Mouse (Mus musculus): ENCODE measurements at regions not wholly inside any gene's neighbourhood (a gene's known extent, or its start where the extent isn't known, plus 50 kb on each side); places are given as distances from the start of the nearest gene placed in this dataset.

DNA sequence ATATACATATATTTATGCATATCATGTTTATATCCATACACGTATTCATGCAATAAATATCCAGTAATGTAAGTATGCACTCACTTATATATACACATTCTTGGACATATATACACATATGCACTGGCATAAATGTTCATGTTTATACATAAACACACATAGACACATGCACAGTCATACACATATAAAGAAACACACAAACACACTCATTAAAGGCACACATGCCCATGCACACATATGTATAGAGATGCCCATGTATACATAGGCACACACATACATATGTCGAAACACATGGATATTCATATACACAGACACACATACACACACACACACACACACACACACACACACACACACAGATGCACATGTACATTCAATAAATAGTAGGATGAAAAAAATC lies 189.3 kb upstream of the Chl1 start:
- DNase-seq: no peak
- H3K9ac ChIP-seq (ENCODE audit: low read depth, low read length): no peak overlapping the region
- intact Hi-C loops (cut with DNase I): no loop called here
- no peaks in the 10 kb centered on the region for H3K79me2 ChIP-seq (replicated peaks; ENCODE audit: control insufficient read depth, insufficient read depth, low read length)
- WGBS: 86% methylated on average over 2 of the region's 2 CpGs
- no peak overlapping the region for H3K4me3 ChIP-seq
- no peak overlapping the region for H3K27ac ChIP-seq
- no peaks in the 10 kb centered on the region for H3K4me1 ChIP-seq (ENCODE audit: control insufficient read depth, insufficient read depth, low read length)
- no peaks in the 10 kb centered on the region for H3K27me3 ChIP-seq (ENCODE audit: control insufficient read depth, insufficient read depth, low read length)
- TF ChIP-seq POLR2A (IDR thresholded peaks at IDR 0.05; ENCODE audit: insufficient read depth, low read depth, low read length) (no peak), CTCF (IDR thresholded peaks at IDR 0.05) (no peak), EP300 (IDR thresholded peaks at IDR 0.05; ENCODE audit: insufficient read depth, low read depth, low read length) (no peak)
- H3K36me3 ChIP-seq (ENCODE audit: control insufficient read depth, insufficient read depth, low read length): no peaks in the 10 kb centered on the region

DNA sequence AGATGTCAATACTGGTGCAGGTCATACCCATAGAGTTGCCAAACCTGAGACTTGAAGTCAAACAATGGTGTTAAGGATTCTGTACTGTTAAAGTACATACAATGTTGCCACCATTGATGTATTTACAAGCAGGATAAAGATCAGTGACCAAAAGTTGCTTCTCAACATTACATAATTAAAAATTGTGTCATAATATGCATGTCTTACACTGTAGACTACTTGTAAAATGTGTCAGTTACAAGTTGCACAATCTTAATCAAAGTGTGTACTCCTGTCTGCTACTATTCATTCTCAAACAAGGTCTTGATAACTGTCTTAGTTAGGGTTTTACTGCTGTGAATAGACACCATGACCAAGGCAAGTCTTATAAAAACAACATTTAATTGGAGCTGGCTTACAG lies 187.9 kb upstream of the Chl1 start:
- TF ChIP-seq CTCF (IDR thresholded peaks at IDR 0.05) (no peak), EP300 (IDR thresholded peaks at IDR 0.05; ENCODE audit: insufficient read depth, low read depth, low read length) (no peak), POLR2A (IDR thresholded peaks at IDR 0.05; ENCODE audit: insufficient read depth, low read depth, low read length) (no peak)
- no peaks in the 10 kb centered on the region for H3K4me1 ChIP-seq (ENCODE audit: control insufficient read depth, insufficient read depth, low read length)
- H3K9ac ChIP-seq (ENCODE audit: low read depth, low read length): no peak overlapping the region
- no peak for DNase-seq
- no peak overlapping the region for H3K27ac ChIP-seq
- H3K79me2 ChIP-seq (replicated peaks; ENCODE audit: control insufficient read depth, insufficient read depth, low read length): no peaks in the 10 kb centered on the region
- H3K36me3 ChIP-seq (ENCODE audit: control insufficient read depth, insufficient read depth, low read length): no peaks in the 10 kb centered on the region
- intact Hi-C loops (cut with DNase I): no loop called here
- H3K27me3 ChIP-seq (ENCODE audit: control insufficient read depth, insufficient read depth, low read length): no peaks in the 10 kb centered on the region
- no peak overlapping the region for H3K4me3 ChIP-seq

DNA sequence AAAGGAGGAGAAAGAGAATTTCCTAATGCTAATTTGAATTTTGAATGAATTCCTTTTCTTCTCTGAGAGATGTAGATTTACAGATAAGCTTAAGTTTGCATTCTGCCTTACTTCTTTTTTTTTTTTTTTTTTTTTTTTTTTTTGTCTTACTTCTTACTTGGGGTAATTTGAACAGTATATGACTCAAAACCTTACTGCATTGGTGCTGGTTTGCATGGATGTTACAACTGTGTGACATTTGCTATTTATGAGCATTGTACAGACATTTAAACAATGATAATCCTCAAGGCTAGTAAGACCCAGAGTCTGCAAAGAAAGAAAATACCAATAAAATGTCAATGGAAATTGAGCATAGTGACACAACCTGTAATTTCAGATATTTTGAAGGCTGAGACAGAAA lies 174.7 kb upstream of the Chl1 start:
- H3K4me1 ChIP-seq (ENCODE audit: control insufficient read depth, insufficient read depth, low read length): no peaks in the 10 kb centered on the region
- H3K9ac ChIP-seq (ENCODE audit: low read depth, low read length): no peak overlapping the region
- H3K79me2 ChIP-seq (replicated peaks; ENCODE audit: control insufficient read depth, insufficient read depth, low read length): no peaks in the 10 kb centered on the region
- no peaks in the 10 kb centered on the region for H3K36me3 ChIP-seq (ENCODE audit: control insufficient read depth, insufficient read depth, low read length)
- H3K27ac ChIP-seq: no peak overlapping the region
- no peak overlapping the region for H3K4me3 ChIP-seq
- no peaks in the 10 kb centered on the region for H3K27me3 ChIP-seq (ENCODE audit: control insufficient read depth, insufficient read depth, low read length)
- no peak for DNase-seq
- intact Hi-C loops (cut with DNase I): no loop called here
- TF ChIP-seq EP300 (IDR thresholded peaks at IDR 0.05; ENCODE audit: insufficient read depth, low read depth, low read length): no peak
- no peak for TF ChIP-seq POLR2A (IDR thresholded peaks at IDR 0.05; ENCODE audit: insufficient read depth, low read depth, low read length)
- TF ChIP-seq CTCF (IDR thresholded peaks at IDR 0.05): no peak

DNA sequence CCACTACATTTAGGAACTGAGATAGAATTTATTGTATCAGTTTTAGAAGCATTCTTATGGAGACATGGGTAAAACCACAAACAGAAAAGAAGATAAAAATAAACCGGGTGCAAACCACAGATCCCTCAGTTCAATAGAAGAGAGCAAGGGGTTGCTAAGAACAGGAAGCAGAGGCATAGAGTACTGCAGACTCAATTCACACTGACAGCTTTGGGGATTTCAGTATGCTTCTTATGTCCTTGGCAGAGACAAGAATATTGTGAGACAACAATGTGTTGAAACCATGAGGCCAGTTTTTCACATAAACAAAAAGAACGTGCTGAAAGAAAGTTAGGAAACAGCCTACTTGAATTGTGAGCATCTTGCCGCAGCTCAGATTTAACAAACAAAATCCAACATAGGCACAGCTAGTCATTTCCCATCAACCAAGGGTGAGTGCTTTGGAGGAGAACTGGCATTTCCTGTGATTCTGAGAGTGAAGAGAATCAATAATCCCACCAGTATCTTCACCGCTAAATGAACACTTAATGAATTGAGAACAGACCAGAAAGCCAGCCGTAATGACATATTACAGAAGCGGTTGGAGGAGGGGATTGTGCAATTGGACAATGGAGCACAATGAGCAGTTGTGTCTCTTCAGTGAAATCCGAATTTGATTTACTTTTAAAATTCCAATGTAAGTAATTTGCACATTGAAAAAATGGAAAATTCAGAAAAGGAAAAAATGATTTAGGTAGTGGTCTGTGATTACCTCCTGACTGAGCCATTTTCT lies 170.2 kb upstream of the Chl1 start:
- Histone ChIP-seq H3K79me2 (replicated peaks; ENCODE audit: control insufficient read depth, insufficient read depth, low read length) (no peaks in the 10 kb centered on the region), H3K9ac (ENCODE audit: low read depth, low read length) (no peak overlapping the region), H3K4me1 (ENCODE audit: control insufficient read depth, insufficient read depth, low read length) (no peaks in the 10 kb centered on the region), H3K27me3 (ENCODE audit: control insufficient read depth, insufficient read depth, low read length) (no peaks in the 10 kb centered on the region), H3K4me3 (no peak overlapping the region), H3K36me3 (ENCODE audit: control insufficient read depth, insufficient read depth, low read length) (no peaks in the 10 kb centered on the region), H3K27ac (no peak overlapping the region)
- DNase-seq: no peak
- 68% methylated on average over 7 of the region's 7 CpGs for WGBS
- no peak for TF ChIP-seq CTCF (IDR thresholded peaks at IDR 0.05)
- no peak for TF ChIP-seq POLR2A (IDR thresholded peaks at IDR 0.05; ENCODE audit: insufficient read depth, low read depth, low read length)
- no peak for TF ChIP-seq EP300 (IDR thresholded peaks at IDR 0.05; ENCODE audit: insufficient read depth, low read depth, low read length)
- intact Hi-C loops (cut with DNase I): no loop called here

DNA sequence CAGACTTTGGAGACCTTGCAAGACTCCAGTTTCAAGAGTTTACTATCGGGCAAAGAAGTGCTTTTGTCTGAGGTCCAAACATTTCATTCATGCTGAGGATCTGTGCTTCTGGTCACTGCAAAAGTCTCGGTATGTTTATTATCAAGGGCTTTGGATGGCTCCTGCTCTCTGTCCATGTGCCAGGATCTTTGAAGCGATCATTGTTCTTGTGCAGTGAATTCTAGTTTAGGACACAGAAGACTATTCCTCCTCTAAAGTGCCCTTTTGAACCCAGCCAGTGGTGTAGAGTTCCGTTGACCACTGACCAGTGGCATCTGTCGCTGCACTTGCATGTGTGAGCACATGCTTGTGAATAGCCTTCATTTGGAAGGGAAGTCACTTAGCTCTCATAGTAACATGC lies 166.9 kb upstream of the Chl1 start:
- H3K27ac ChIP-seq: no peak overlapping the region
- H3K79me2 ChIP-seq (replicated peaks; ENCODE audit: control insufficient read depth, insufficient read depth, low read length): no peaks in the 10 kb centered on the region
- intact Hi-C loops (cut with DNase I): no loop called here
- TF ChIP-seq CTCF (IDR thresholded peaks at IDR 0.05) (no peak), POLR2A (IDR thresholded peaks at IDR 0.05; ENCODE audit: insufficient read depth, low read depth, low read length) (no peak), EP300 (IDR thresholded peaks at IDR 0.05; ENCODE audit: insufficient read depth, low read depth, low read length) (no peak)
- no peak overlapping the region for H3K4me3 ChIP-seq
- H3K4me1 ChIP-seq (ENCODE audit: control insufficient read depth, insufficient read depth, low read length): no peaks in the 10 kb centered on the region
- no peak overlapping the region for H3K9ac ChIP-seq (ENCODE audit: low read depth, low read length)
- 74% methylated on average over 5 of the region's 5 CpGs for WGBS
- H3K36me3 ChIP-seq (ENCODE audit: control insufficient read depth, insufficient read depth, low read length): no peaks in the 10 kb centered on the region
- no peak for DNase-seq
- H3K27me3 ChIP-seq (ENCODE audit: control insufficient read depth, insufficient read depth, low read length): no peaks in the 10 kb centered on the region

DNA sequence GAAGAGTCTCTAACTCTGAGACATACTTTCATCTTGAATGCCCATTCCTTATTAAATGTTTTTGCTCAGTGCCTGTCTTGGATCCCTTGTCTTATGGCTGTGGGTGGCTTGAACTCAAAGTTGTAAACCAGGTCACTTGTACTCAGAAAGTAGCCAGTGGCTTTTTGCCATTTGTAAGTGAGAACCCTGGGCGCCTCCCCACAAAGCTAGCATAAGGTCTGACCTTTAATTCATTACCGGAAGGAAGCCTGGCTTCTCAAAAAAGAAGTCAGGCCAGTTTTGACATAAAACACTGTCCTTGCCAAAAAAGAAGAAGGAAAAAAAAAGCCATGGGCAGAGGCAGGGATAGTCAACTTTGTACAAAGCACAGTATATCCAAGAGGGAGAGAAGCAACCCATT lies 166.0 kb upstream of the Chl1 start:
- no peak overlapping the region for H3K27ac ChIP-seq
- no peak overlapping the region for H3K9ac ChIP-seq (ENCODE audit: low read depth, low read length)
- intact Hi-C loops (cut with DNase I): no loop called here
- TF ChIP-seq CTCF (IDR thresholded peaks at IDR 0.05): no peak
- no peak for TF ChIP-seq EP300 (IDR thresholded peaks at IDR 0.05; ENCODE audit: insufficient read depth, low read depth, low read length)
- no peaks in the 10 kb centered on the region for H3K36me3 ChIP-seq (ENCODE audit: control insufficient read depth, insufficient read depth, low read length)
- no peaks in the 10 kb centered on the region for H3K79me2 ChIP-seq (replicated peaks; ENCODE audit: control insufficient read depth, insufficient read depth, low read length)
- H3K27me3 ChIP-seq (ENCODE audit: control insufficient read depth, insufficient read depth, low read length): no peaks in the 10 kb centered on the region
- 27% methylated on average over 2 of the region's 2 CpGs for WGBS
- no peak for DNase-seq
- H3K4me1 ChIP-seq (ENCODE audit: control insufficient read depth, insufficient read depth, low read length): no peaks in the 10 kb centered on the region
- H3K4me3 ChIP-seq: no peak overlapping the region

Data from heart, adult 2 months (tissue).